Mouse (Mus musculus): ENCODE results near the gene Tada1. TPM values are rescaled to one million over a fixed set of nuclear protein-coding genes. Genes with fewer than 3 reads are reported as not detected.

Gene Tada1
- 25.7 to 30.4 TPM (median 28.5 TPM) in 4 replicates for total RNA-seq (2023)

GRCm38 (mm10) chr1:166379013-166379629, at the start of gene Tada1:
Tada1 (plus strand) TSS chr1:166379097.

GRCm38 (mm10) chr1:166409701-166410220, 30.9 kb downstream of the Tada1 start, which contains the start of gene Pogk:
Pogk (minus strand) TSS chr1:166409863.

Other genes starting within 250 kb of the Tada1 start
- gene Gpa33, start 248.9 kb upstream of the Tada1 start, total RNA-seq (2023) = not detected in 4 replicates
- gene Mael, start 140.3 kb upstream of the Tada1 start, total RNA-seq (2023) = not detected in 4 replicates
- 0.15 to 0.28 TPM (median 0.21 TPM) in 3 of 4 replicates, not detected in the other for gene Ildr2, start 125.0 kb upstream of the Tada1 start, total RNA-seq (2023)
- 15.0 to 18.3 TPM (median 16.6 TPM) in 4 replicates for gene Pogk, start 30.8 kb downstream of the Tada1 start, total RNA-seq (2023)
- not detected in 4 replicates for gene Gm4846, start 118.5 kb downstream of the Tada1 start, total RNA-seq (2023)

Data from B cell, adult 62 days (primary cell).